Mouse (Mus musculus) heart, postnatal 36 days (tissue): ENCODE results near the gene Ispd. TPM values are rescaled to one million over a fixed set of nuclear protein-coding genes. Genes with fewer than 3 reads are reported as not detected.

Source experiments
- DNase-seq, 2 experiments: peaks; one replicate each; pipeline ENCODE4 v3.0.0; 2021 to 2022
- intact Hi-C: fragments of 180-260 bp; cut with DNase I; formaldehyde crosslinking; loops from one replicate; pipeline ENCODE4 v1.15.1; 2025
- total RNA-seq, 2 experiments: library from RNA; stranded (reverse); gene quantifications; 2 replicates each; pipeline ENCODE4 v1.2.3; 2021

Ispd gene
- total RNA-seq, 2 experiments from 2014 or later, result 4.6 to 5.8 TPM

DNA sequence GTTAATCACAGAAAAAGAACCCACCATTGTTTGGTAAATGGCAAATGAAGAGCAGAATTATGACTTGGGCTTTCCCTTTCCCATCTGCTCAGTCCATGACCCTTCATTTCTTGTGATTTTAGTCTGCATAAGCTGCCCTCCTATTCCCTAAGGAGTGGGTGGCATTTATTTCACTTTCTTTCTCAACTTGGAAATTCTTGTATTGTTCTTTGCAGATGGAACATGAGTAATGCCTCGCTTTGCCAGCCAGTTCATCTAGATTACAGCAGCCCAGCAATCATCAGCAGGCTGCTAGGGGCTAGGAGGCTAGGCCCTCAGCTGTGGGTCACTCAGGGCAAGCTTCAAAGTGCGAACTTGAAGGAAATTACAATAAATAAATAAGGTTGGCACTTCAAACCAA is 76.5 kb downstream of the Ispd start:
- intact Hi-C loops, result no loop called here
- no peak for DNase-seq

DNA sequence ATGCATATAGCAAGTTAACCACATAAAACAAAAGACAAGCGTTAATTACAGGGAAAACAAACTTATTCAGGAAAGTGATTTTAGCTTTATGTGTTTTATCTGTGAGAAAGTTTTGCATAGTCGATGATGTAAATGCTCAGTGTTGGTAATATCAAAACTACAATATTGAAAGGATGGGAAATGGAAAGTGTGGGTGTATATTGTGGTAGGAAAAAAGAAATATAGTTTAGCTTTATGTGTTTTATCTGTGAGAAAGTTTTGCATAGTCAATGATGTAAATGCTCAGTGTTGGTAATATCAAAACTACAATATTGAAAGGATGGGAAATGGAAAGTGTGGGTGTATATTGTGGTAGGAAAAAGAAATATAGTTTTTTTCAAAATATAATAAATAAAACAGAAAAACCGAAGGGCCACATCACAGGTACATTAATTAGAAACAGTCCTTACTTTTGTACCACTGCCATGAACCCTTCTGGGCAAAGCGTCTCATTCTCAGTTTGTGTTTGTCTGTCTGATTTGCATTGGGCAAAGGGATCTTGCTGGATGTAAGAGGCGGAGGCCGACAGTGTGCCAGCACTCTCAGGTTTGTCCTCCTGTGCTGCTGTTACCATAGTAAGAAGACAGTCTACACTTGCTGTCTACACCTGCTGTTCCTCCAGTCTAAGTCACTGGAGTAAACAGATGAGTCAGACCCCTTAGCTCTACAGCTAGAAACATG is 87.2 kb downstream of the Ispd start:
- intact Hi-C loops, result no loop called here
- no peak for DNase-seq

DNA sequence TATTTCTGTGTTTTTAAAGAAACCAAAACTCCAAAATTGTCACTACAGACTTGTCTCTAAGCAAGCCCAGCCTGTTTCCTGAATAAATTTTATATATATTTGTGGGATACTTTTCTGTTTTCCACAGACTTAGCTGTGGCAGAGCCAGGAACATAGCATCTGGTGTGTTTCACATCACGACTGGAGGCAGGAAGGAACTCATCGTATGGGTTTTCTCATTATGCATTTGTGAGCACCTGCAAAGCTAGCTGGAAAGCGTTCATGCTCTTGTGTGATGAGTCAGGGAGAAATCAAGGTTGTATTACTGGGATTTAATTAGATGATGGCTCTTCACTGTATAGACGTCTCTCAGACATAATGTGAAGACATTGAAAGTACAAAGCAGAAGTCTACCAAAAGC is 90.2 kb downstream of the Ispd start:
- intact Hi-C loops, result no loop called here
- no peak for DNase-seq

DNA sequence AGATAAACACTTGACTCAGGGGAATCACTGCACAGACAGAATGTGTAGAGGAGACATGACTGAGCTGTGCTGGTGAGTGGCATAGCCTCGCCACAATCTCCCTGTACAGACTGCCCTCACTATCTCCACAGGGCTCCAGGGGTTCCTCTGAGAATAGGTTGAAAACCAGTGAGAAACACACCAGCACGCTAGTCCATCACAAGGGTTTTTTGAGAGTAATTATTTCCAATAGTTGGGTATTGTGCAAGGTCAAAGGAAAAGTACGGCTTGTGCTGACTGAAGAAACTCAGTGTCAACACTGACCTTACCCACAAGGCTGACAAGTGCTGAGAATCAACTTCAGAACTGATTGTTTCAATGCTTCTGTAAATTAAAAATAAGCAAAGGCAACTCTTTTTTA is 92.9 kb downstream of the Ispd start:
- intact Hi-C loops, result no loop called here
- no peak for DNase-seq

DNA sequence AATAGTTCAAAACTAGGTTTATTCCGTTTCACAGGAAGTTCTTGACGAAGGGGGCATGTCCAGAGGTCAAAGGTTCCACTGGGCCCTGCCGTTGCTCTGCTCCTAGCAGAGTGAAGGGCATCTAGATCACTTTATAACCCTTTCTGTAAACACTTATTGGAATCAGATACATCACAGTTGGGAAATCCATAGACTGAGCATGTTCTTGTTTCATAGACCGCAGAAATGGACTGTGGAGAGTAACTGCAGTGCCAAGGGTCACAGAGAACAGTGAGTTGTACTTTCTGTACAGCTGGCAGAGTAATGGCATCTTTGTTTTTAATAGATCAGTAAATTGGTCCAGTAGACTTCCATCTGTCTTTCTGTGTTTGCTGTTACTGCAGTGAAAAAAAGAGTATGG is 94.0 kb downstream of the Ispd start:
- DNase-seq, result no peak
- intact Hi-C loops, result no loop called here

DNA sequence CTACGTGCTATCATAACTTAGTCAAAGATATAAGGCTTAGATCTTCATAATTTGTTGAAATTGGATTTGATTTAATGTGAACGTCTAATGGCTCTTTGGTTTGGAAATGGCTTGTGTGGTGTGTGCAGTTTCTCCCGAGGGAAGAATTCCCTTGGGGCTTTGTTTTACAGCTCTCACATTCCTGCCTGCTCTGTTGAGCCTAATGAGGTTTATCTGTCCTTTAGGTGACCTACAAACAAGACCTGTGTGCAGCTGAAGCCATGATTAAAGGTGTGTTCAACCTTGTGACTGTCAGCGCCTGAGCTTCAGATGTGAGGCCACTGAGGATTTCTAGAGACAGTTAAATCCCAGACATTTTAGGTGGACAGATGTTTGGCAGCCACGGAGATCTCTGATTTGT is 95.2 kb downstream of the Ispd start:
- intact Hi-C loops, result no loop called here

DNA sequence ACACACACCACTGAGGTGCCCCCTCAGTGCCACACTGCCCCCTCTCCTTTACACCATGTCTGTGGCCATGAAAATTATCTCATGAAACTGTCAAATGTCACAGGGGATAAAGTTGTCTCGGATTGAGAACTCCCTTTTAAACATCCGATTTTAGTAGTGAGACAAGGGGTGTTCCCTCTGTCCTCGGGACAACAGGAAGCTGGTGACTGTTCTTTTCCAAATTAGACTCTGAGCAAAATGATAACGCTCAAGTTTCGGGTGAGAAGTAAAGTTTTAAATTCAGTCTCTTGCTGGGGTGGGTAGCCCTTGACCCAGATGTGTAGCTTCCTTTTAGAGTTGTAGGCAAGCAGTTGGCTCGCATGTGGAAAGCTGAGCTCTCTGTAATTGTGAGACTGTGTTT is 96.3 kb downstream of the Ispd start:
- DNase-seq, result no peak
- intact Hi-C loops, result no loop called here

More for the DNA sequence above, 95.2 kb downstream of the Ispd start:
- no peak for DNase-seq

DNA sequence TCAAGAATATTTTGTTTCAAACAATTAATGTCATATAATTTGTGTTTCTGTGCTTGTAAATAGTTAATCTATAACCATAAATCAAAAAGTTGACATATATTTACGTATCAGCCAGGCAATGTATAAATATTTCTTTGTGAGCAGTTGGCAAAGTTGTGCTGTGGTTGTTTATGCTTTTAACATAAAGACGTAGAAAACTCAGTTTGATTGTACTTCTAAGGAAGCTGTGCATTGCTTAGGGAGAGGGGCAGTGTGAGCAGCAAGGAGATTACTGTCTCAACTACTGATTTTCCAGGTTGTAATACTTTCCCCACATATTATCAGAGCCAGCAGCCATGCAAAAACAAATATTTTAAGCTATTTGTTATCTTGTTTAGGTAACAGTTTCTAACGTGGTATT is 96.7 kb downstream of the Ispd start:
- no peak for DNase-seq
- intact Hi-C loops, result no loop called here

DNA sequence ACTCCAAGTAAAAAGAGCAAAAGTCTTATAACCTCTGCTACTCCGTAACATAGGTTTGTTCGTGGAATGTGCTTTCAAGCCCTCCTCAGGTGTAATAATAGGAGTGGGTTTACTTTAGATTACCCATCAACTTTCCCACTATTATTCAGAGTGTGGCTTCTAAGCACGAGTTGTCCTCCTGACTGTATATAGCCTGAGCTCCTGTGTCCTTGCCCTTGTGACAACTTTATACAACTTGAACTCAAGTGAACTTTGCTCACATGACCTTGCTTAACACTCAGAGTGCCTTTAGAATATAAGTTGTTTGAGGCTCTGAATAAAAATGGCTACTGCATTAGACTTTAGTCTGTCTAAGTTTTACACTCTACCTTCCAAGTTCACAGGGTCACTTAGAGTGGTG is 100.5 kb downstream of the Ispd start:
- no peak for DNase-seq
- intact Hi-C loops, result no loop called here

DNA sequence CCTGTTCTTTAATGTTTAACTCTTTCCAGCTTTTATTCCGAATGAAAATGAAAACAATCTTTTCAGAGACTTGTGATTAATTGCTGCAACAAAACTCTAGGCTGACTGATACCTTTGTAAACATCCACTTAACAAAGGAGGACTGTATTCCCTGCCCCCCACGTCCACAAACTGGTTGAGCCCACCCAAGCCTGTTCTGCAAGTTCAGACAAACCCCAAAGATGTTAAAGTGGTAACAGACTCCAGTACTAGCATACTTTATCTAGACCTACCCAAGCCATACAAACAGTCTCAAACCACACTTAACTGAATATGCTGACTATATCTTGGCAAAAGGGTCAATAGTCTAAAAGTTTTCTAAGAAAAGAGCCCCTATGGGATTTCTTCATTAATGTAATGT is 102.1 kb downstream of the Ispd start:
- DNase-seq, result no peak
- intact Hi-C loops, result no loop called here

DNA sequence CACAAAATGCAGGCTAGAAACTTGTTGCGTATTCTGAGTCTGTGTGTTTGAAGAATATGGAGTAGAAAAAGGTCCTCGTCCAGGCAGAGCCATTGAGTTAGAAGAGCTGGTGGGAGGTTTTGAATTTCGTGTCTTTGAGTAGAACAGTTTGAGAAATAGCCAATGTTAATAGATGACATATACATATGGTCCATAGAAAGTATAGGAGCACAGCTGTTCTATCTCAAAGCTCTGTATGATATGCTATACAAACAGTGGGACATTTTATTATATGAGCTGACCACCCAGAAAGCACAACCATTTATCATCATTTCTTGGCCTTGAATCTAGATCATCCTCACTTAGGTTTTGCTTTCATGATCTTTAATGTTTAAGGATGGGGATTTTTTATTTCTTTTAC is 116.3 kb downstream of the Ispd start:
- no peak for DNase-seq
- intact Hi-C loops, result no loop called here

DNA sequence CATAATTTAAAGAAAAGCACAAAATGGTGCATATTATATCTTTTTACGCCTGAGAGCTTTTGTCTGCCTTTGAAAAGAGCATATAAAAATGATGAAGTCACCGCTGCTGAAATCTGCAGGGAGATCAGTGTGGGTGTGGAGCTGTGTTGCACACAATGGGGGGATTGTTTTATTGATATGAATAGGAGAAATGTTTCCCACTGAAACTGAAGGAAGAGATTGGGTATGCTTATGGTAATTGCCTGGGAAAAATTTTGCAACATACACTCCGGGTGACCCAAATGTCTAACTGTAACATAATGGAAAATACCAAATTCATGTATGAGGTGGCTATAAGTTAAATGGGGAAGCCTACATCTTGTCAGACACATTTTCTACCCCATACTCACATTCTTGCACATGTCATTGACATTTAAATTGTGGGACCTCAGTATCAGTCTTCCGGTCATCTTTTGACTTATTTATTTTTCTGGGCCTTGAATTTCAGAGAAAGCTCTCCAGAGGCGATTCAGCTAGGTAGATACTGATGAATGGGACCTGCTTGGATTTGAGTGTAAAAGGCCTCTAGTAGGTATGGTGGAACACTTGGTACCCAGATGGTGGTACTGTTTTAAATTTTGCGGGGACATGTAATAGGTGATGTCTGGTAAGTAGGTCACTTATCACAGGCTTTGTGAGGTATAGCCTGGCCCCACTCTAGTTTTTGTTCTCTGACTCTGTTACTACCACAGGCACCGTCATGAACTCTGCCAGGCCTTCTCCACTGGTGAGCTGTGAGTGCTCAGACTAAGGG is 126.1 kb downstream of the Ispd start:
- no peak for DNase-seq
- intact Hi-C loops, result no loop called here

DNA sequence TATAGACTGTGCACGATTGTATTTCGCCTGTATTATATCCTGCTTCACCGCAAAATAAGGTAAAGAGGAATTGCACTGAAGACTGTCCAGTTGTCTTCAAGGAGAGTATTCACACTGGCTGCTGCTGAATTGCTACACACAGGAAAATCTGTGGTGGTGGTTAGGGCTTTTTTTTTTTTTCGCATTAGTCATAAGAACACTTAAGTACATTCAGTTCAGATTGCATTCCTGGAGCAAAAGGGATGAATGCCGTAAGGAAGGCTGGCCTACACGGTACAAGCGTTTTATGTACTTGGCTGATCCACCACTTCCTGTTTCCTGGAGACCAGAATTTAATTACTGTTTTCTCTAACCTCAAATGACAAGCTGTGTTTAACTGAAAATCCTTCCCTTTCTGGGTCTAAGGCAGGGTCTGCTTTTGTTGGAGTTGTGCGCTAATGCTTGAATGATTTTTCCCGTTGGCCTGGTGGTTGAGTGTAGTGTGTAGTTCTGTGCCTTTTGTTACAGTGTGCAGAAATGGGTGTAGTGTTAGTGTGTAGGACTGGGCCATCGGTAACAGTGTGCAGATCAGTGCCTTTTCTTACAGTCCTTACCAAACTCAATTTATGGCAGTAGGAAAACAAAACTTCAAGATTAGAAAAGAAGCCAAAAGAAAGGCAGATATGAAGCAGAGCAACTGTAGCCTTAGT is 128.8 kb downstream of the Ispd start:
- intact Hi-C loops, result no loop called here
- no peak for DNase-seq

DNA sequence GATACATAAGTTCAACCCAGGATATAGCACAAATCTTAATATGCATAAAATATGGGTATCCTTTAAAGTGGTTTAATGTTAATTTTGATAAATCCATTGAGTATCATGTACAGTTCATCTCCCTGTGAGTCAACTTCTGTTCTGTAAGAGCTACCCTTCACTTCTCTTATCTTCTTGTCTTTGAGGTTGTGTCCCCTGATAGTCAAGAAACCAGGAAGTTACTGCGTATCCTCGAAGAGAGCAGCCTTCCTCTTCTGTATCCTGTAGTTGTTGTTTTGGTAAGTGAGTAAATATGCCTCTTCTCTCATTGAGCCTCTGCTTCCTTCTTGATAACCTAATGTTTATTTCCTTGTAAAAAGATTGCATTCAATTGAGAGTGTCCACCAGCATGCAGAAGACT is 140.5 kb downstream of the Ispd start:
- intact Hi-C loops, result no loop called here
- no peak for DNase-seq

DNA sequence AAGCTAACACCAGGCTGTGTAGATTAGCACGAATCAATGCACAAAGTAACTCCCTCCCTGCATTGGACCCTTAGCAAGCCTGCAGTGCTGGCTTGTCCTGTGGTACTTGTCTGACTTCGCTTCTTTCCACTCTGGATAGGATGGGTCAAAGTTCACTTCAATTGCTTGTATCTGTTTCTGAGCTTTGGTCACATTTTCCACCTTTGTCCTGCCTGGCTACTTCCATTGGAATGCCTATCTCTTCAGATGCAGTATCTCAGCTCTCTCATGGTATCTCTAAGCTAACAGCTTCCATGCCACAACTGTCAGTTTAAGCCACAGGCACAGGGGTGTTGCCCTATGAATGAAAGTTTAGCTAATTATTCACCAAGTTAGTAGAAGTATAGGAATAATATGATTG is 142.3 kb downstream of the Ispd start:
- intact Hi-C loops, result no loop called here
- DNase-seq, result no peak

DNA sequence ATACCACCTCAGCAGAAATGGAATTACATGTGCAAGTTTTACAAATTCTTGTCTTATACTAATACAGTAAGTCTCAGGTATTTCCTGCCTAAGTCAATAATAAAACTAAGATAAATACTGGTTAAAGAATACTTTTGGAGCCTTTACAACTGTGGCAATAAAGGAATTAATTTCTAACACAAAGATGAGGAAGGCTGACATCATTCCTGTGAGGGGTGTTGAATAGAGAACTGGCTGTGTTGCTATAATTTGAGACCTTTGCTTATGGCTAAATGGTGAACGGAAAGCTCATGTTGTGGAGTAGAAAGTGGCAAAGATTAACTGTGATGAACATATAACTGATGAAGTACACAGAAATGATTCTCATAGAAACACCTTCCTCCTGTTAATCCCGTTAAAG is 149.7 kb downstream of the Ispd start:
- no peak for DNase-seq
- intact Hi-C loops, result no loop called here

DNA sequence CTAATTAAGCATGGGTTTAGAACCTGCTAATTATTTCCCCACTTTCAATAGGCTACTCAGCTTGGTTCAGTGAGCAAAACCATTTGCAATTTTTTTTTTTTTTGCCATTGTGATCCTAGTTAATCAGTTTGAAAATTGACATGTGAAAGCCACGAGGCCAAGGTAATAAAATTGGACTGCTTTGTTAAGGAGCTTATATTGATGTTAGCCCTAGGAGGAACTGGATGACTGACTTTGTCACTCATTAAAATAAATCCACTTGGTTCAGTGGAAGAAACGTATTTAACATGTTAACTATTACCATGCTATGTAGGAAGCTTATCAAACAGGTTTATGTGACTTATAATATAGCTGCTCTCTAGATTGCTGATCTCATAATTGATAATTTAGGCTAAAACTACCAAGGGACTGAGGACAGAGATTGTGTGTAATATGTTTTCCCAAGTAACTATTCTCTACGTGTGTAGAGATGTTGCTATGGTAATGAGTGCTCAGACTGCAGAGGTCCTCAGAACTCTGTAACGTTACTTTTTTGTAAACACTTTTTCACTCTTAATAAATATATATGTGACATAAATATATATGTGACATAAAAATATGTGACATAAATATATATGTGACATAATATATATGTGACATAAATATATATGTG is 150.3 kb downstream of the Ispd start:
- intact Hi-C loops, result no loop called here
- no peak for DNase-seq

DNA sequence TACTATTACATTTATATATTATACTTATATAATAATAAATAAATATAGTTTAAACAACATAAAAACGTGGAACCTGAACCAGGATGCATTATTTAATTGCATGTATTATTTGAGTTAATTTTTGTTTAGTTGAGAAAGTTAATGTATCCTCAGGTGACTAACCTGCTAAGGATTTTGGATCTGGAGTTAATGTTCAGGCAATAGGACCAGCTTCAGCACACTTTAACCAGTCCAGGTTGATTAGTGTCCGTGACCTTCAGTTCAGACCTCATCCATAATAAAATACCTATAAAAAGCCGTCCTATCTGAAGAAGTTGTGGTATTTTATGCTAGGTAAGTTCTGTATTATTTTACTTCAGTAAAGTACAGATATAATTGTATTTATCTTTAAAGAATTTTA is 151.3 kb downstream of the Ispd start:
- intact Hi-C loops, result no loop called here
- no peak for DNase-seq

DNA sequence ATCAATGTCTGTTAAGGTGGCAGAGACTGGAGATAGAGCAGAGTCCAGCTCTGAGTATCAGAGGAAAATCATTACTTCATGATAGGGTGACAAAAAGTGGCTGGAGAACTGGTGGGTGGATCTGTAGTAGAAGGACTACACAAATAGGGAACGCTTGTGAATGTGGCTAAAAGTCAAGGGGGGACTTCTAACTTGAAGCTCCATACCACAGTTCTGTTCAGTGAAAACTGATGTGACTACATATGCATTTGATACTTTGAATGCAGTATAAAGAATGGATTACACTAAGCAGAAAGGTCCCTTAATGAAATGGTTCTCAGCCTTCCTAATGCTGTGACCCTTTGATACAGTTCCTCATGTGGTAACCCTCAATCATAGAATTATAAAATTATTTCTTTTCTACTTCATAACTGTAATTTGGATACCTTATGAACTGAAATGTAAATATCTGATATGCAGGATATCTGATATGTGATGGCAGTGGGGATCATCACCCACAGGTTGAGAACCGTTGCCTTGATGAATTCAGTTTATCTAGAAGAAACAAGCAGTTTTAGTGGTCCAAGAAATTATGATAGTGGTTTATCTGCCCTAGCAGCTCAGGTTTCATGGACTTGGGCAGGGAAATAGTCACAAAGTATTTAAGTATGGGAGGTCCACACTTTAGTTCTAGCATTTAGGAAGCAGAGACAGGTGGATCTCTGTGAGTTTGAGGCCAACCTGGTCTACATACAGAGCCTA is 152.1 kb downstream of the Ispd start:
- intact Hi-C loops, result no loop called here
- DNase-seq, result no peak

DNA sequence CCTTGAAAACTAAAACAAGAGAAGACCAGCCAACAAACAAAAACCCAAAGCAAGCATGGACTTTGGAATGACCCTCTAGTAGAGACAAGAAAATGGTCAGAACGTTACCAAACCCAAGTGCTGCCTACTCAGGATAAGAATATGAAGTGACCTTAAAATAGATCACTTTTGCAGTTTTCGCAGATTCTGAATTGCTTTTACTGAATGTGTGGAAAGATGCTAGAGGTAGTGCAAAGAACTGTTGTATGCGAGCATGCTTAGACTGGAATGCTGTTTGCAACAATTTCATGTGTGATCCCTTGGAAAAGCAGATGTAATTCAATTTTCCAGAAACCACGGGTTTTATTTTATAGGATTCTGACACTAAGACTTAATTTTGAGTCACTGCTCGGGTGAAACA is 153.3 kb downstream of the Ispd start:
- DNase-seq, result no peak
- intact Hi-C loops, result no loop called here

DNA sequence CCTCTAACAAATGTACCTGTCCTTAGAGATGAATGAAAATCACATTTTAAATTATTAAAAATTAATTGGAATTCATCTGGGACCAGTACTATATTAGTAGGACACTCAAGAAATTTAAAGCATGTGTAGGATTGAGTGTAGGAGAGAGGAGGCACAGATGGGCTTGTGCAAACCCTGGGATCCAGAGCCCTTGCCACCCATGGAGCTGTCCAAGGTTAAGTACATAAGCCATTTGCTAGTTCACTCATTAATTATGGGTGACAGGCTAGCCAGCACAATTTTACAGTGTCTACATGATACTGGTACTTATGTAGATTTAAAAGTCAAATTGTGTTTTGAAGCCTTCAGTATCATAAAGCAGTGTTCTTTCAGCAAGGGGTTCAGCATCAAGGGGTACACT is 164.1 kb downstream of the Ispd start:
- no peak for DNase-seq
- intact Hi-C loops, result no loop called here
